Mouse (Mus musculus) G1E-ER4 (cell line): ENCODE measurements around the gene Lypd6b. TPM values are rescaled to one million over a fixed set of nuclear protein-coding genes. Genes with fewer than 3 reads are reported as not detected.

Experiments
- GATA1 ChIP-seq: IDR thresholded peaks from one replicate; pipeline ENCODE4 v1.8.0; 2012; ENCODE audit warnings: low read length, inconsistent platforms
- polyA plus RNA-seq: library from polyadenylated mRNA; stranded (reverse); fragments of >175 nt; gene quantifications from 2 replicates; pipeline ENCODE4 v1.2.3, GENCODE M21; 2012

Gene Lypd6b
- polyA plus RNA-seq, 1 experiment: not detected

DNA sequence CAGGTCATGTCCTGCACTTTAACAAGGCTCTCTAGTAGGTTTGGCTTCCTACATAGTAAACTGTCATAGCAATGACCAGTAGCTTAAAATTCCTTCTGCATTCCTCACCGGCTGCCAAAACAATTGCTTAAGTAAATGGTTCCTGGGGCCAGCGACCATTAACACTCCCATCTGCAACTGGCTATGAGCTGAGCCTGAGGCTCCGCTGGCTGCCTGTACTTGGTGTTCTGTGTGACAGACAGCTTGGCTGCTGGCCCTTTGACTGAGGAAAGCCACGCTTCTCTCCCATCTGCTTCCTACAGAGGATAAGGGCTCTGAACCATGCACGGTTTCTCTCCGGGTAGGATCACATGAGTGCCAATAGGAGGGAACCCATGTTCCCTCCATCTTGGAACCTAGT is 53.1 kb downstream of the Lypd6b start:
- no peak for TF ChIP-seq GATA1

DNA sequence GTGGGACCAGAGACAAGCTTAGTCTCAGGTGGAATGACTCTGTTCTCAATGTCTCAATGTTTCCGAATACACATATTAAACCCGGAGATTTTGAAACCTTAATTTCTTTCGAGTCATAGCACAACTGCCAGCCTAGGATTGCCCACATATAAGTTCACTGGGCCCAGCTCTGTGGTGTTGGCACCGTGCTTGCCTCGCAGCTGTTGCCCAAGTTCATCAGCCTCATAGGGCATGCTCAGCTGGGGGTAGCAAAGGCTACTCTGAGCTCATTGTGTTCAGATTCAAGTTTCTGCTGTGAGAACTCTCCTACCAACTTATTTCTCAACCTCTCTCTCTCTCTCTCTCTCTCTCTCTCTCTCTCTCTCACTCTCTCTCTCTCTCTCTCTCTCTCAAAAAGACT is 53.6 kb downstream of the Lypd6b start:
- no peak for TF ChIP-seq GATA1

DNA sequence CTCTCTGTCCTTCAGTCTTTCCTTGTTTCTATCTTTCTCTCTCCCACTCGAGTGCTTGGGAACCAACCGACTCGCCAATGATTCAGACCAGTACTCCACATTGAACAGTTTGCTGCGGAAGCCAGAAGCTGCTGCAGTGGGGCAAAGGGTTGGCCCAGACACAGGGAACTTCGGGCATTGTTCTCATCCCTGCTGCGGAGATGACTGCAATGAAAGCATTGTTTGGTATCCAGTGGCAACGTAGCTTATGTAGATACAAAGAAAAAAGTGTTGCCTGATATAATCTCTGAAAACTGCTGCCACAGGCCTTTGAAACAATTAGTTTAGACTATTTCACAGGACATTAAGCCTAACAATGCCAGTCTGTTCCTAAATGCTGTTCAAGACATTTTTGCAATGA is 57.6 kb downstream of the Lypd6b start:
- TF ChIP-seq GATA1: no peak

DNA sequence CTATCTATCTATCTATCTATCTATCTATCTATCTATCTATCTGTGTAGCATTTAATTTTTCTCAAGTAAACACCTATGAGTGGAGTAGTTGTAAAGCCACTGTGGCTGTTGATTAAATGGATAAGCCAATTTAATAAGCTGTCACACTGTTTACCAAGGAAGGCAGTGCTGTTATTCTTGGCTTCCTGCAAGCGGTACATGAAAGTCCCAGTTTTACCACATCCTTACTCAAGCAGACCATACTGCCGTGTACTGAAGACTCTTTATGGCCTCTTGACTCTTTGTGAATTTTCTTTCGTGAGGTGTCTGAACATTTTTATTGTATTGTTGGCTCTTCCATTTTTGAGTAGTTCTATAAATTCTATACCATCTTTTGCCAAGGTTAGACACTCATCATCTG is 58.6 kb downstream of the Lypd6b start:
- TF ChIP-seq GATA1: no peak

DNA sequence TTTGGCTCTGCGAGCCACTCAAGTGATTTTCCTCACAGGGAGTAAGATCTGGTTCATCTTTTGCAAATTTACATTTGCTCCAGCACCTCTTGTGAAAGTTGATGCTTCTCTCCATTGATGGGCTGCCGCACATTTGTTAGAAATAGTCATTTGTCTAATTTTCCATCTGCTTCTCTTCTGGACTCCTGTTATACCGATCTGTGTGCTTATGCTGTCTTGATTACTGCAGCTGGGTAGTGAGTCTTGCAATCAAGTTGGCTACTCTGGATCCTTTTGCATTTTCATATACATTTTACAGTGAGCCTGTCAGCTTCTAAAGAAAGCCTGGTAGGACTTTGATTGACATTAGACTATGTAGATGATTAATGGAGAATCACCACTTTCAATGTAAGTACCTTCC is 59.4 kb downstream of the Lypd6b start:
- no peak for TF ChIP-seq GATA1

DNA sequence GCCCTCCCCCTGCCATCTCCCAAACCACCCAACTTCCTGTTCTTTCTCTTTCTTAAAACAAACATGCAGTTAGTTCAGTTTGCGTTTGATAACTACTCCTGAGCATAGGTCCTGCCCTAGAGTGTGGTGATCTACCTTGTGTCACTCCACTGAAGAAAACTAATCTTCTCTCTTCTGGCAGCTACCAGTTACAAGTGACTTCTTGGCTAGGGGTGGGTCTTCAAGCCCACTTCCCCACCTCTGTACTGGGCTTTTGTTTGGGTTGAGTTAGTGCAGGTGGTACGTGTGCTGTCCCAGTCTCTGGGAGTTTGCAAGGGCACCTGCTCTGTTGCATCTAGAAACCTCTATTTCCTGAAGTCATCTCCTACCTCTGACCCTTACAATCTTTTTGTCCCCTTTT is 60.3 kb downstream of the Lypd6b start:
- TF ChIP-seq GATA1: no peak

DNA sequence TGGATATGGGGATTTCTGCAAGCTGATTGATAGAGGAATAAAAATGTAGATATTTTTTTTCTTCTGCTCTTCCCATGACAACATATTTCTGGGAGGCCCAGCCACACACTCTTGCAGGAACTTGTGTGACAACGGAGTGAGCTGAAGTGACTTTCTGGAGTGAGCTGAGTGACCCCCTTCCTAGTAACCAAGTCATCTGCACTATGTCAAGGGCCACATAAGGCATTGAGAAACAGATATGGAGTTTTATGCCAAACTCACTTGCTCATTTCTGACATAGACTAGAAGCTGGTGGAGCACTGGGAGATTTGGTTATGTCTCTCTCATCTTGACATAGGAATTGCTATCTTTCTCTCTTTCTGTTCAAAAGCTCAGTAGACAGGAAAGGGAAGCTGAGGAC is 62.3 kb downstream of the Lypd6b start:
- TF ChIP-seq GATA1: no peak

DNA sequence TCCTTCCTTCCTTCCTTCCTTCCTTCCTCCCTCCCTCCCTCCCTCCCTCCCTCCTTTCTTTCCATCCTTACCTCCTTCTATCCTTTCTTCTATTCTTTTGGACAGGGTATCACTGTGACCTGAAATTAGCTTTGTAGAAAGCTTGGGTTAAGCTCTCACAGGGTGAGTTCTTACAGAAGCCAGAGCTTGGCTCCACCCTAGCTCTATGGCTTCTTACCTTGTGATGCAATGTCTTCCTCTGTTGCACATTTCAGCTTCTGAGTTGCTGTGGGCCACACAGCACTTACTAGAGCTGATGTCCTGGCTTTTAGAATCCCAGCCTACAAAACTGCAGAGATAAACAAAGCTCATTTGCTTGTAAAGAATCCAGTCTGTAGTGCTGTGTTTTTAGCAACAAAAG is 64.5 kb downstream of the Lypd6b start:
- TF ChIP-seq GATA1: no peak

DNA sequence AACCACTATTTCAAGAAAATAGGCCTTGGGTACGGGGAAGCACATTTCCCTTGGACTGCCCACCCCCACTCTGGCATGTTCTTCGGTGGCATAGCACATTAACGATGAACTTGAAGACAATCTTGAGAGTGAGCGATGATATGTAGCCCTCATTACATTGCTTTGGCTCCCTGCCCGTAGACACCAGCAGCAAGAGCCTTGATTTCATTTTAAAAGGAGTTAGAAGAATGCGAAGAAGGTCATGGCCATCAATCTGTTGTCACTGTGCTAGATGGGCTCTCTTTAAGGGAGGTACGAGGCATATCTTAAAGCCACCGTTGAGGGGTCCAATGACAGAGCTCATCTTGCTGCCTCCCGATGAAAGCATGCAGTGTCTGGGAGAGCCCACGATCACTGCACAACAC is 68.7 kb downstream of the Lypd6b start:
- TF ChIP-seq GATA1: no peak

DNA sequence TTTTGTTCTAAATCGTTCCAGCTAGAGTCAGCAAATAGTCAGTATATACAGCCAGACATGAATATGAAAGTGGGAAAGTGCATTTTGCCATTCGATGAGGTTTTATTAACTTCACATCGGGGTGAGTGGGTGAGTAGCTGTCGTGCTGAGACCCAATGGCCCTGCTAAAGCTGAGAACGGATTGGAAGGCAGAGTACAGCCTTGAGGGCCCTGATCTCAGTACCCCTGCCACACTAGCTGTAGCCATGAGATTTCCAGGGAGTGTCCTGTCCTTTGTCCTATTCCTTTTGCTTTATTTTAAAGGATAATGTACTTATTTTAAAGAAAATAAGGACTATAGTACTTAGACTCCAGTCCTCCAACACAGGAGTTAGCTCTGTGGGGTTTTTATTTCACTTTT is 69.1 kb downstream of the Lypd6b start:
- no peak for TF ChIP-seq GATA1

DNA sequence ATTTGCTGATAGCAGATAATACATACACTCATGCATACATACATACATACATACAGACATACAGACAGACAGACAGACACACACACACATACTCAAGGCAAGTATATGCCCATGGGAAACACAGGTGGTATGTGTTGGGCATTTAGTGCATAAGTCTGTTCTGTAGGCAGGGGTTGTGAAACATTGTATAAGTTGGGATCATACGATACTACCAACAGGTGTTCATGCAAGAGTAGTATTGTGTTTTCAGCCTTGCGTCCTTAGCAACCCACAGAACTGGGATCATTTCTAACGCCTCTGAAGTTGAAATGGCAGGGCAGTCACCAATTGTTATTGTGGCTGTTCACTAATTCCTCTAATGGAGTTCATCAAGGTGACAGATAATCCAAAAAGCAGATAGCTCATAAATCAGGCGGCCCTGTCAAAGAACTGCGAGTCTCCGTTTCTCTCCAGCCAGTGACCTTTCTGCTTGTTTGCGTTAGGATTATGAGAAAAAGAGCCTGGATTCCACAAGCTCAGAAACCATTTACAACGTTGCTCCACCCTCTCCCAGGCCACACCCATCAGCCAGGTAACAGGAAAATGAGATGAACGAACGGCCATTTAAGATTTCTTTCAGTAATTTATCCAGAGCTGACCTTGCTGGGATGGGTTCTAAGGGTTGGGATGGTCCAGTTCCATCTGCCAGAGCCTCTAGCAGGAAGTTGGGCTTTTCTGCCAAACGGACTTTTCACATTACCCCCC is 72.9 kb downstream of the Lypd6b start:
- TF ChIP-seq GATA1: no peak

DNA sequence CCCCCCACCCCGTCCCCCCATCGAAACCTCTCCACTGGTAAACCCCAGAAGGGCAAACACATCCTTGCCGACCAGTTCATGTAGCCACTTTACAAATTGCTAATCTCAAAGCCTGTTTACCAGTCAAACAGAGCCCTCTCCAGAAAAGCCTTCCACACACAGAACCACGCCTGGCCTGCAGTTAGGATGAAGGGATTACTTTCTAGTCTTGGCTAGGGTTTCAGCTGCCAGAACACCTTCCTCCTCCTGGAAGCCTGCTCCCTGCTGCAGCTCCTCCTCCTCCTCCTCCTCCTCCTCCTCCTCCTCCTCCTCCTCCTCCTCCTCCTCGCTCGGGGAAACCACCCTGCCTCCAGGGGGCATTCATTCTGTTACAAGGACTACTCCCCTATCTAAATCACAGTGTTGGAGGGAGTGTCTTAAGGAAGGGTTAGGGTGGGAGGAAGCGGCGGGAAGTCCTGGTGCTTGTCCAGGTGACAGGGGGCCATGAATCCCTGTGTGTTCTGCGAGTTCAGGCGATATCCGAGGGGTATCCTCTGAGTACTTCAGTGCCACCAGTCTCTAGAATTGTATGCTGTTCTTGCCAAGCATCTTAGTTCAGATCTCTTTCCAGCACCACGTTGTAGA is 73.6 kb downstream of the Lypd6b start:
- no peak for TF ChIP-seq GATA1

DNA sequence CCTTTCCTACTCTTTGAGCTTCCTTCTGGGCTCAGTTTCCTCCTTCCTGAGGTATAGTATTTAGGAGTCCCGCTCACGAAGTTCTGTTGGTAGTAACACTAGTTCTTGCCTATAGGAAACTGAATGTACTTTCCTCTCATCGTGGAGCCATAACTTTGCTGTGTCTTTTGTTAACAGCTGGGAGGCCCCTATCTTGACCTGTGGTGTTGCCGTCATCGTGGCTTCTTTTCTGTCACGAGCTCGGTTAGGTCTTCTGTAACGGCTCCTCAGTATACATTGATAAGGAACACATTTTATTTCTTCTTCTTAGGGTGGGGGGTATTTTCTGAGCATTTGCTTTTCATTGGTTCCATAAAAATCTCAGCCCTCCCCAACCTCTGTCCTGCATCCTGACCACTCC is 74.2 kb downstream of the Lypd6b start:
- no peak for TF ChIP-seq GATA1

DNA sequence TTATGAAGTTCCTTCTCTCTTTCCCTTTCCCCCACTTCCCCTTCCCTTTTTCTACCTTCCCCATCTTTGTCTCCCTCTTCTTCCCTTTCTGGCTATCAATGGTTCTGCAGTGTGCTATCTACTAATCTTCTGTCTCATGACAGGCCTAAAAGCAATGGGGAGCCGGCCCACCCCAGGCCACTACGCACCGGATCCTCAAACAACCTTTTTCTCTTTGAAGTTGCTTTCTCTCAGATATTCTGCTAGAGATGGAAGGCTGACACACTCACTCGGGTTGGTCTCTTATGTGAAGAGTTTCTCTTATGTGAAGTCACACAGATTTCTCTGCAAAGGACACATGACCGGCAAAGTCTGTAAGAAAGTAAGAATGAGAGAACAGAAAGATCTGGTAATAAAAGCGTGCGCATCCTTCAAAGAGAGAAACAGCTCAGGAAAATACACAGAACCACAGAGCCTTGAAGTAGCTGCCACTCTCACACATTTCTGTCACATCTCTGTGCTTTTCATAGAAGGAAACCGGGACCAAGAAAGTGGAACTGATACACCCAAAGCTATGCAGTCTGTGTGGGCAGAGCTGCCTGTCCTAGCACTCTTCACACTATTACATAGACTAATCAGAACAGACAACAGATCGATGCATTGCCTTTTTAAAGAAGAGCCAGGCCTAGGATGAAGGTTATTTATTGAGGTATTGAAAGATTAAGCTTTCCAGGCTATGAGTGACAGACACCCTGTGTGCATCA is 80.8 kb downstream of the Lypd6b start:
- no peak for TF ChIP-seq GATA1

DNA sequence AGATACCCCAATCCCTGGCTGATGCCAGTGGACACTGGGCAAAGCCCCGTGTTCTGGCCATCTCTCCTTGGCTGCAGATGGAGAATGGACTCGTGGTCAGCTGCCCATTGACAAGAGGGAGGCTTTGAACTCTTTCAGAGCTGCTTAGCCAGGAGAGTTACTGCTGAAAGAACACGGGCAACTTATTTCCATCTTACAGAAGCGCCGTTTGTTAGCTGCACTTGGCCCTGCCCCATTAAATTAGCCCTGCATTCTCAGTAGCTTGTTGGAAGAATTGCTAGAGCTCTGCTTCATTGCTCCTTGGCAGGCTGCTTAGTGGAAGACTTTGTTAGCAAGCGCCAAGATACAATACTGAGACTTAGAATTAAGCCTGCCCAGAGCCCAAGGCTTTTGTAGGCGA is 81.6 kb downstream of the Lypd6b start:
- no peak for TF ChIP-seq GATA1

DNA sequence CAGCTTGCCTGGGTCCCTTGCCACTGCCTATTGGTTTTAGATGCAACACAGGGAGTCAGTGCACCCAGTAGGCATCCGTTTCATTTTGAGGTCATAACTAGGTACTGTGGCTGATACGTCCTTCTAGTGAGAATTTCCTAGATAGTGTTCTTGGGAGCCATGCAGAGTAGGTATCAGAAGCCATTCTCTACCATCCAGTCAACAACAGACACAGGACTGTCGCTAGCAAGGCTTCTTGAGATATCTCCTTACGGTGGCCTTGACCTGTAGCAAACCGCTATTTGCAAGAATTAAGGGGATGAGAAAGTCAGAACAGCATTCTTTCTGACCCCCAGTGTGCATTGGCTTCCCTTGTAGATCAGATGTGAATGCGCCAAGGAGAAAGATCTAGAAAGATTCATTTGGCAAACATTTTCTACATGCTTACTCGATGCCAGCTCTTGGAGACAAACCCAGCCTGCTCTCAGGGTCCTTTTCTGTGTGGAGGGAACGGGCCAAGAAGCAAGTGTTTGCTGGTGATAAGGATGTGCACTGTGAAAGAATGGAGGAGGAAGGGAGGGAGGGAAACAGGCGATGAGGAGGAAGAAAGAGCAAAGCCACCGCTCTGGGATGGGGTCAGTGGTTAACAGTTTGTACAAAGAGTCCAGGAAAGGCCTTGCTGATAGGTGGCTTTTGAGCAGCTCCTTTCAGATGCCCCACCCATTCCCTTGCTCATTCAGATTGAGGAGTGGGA is 82.5 kb downstream of the Lypd6b start:
- TF ChIP-seq GATA1: no peak

DNA sequence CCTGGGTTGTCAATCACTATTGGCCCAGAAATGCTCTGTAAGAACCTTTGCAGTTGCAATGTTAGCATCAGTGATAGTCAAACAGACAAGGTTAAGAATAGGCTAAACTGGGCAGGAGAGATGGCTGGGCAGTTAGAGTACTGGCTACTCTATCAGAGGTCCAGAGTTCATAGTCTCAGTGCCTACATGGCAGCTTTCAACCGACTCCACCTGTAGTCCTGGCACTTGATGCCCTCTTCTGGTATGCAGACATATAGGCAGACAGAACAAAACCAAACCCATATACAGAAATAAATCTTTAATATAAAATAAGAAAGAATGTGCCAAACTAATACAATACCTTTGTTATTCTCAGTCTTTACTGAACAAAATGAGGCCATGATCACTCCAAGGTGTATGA is 83.5 kb downstream of the Lypd6b start:
- no peak for TF ChIP-seq GATA1
